Mouse (Mus musculus): Measurements from ENCODE around the gene Pald1.

The Pald1 gene

DNA sequence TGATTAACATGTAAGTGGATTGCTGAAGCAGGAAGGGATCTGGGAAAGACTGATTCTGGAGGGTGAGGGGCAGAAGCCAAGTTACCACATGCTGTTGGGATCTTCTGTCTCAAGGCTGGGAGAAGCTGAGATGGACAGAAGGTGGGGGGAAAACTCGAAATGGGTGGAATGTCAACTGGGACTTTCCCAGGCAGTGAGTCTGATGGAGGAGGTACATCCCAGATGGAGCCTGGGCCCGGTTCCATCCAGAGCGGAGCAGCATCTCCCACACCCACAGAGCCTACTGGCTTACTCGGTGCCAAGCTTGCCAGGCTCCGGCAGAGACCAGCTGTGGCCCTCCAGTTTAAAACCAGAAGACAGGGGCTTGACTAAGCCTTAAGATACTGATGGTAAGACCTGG lies 52.3 kb downstream of the Pald1 start:
- DNase-seq (ENCODE audit: inconsistent ontology term), result peak; percentile 64

GRCm38 (mm10) chr10:61328927-61329326 lies 54.4 kb downstream of the Pald1 start:
- no peak for DNase-seq (ENCODE audit: inconsistent ontology term)

GRCm38 (mm10) chr10:61327545-61327944 lies 55.8 kb downstream of the Pald1 start:
- DNase-seq (ENCODE audit: inconsistent ontology term), result no peak

GRCm38 (mm10) chr10:61325782-61326328 lies 57.5 kb downstream of the Pald1 start:
- DNase-seq (ENCODE audit: inconsistent ontology term), result peak; percentile 70

GRCm38 (mm10) chr10:61324717-61325116 lies 58.6 kb downstream of the Pald1 start:
- no peak for DNase-seq (ENCODE audit: inconsistent ontology term)

DNA sequence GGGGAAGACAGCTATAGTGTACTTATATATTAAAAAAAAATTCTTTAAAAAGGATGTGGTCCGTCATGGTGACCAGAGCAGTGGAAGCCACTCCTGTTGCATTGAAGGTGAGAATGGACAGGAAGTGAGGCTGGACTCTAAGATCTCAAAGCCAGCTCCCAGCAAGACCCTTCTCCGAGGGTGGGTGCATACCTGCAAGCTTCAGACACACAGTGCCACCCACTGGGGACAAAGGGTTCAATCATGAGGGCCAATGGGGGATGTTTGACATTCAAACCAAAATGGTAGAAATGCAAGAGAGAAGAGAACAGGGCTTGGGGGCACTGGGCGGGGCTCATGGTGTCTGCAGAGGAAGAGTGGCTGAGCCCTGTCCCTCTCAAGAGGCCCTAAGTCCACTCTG lies 64.8 kb downstream of the Pald1 start:
- DNase-seq (ENCODE audit: inconsistent ontology term), result no peak

GRCm38 (mm10) chr10:61315324-61315880 lies 67.9 kb downstream of the Pald1 start:
- no peak for DNase-seq (ENCODE audit: inconsistent ontology term)

DNA sequence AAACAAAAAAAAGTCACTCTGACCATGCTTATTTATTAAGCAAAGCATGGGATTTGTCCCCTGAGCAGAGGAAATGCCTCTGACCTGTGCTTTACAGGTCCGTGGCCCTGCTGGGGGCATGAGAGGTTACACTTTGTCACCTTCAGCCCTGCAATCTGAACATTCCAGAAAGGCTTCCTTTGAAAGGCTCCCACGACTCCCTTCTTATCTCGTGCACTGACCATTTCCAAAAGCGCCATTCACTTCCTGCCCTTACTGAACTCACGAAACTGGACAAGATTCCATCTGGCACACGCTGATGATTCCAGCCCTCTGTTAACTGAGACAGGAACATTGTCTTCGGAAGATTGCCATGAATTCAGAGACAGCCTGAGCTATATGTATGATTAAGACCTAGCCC lies 69.6 kb downstream of the Pald1 start:
- no peak for DNase-seq (ENCODE audit: inconsistent ontology term)

DNA sequence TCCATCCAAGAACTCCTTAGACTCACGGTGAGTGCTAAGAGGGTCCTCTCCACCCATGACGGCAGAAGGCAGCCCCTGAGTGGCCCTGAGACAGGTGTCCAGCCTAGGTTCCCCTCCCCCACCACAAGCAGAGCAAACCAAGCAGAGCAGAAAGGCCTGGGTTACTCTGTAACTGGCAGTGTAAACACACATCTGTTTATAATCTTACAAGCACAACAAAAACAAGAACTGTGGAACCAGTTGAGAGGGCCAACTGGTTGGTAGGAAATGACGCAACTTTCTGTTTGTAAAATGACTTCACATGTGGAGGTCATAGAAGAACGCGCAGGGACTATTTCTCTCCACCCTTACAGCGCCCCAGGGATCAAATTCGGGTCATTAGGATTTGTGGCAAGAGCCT lies 70.6 kb downstream of the Pald1 start:
- DNase-seq (ENCODE audit: inconsistent ontology term), result no peak

DNA sequence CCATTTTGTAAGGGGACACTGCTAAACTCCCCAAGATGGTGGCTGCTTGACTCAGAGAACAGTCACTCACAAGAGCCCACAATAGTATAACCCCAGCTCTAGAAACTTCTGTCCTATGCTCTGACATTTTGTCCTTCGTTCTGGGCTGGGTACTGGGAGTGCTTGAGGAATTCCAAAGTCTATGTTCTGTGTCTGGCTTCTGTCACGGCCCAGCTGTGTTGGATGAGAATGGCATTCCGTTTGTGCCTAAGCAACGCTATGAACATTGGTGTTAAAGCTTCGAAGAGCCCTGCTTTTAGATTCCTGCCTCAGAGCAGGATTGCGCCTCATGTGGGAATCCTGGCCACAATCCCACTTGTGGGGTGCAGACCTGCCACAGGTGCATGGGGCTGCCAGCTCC lies 71.2 kb downstream of the Pald1 start:
- DNase-seq (ENCODE audit: inconsistent ontology term), result no peak

GRCm38 (mm10) chr10:61308706-61309320 lies 74.5 kb downstream of the Pald1 start:
- DNase-seq (ENCODE audit: inconsistent ontology term), result no peak

DNA sequence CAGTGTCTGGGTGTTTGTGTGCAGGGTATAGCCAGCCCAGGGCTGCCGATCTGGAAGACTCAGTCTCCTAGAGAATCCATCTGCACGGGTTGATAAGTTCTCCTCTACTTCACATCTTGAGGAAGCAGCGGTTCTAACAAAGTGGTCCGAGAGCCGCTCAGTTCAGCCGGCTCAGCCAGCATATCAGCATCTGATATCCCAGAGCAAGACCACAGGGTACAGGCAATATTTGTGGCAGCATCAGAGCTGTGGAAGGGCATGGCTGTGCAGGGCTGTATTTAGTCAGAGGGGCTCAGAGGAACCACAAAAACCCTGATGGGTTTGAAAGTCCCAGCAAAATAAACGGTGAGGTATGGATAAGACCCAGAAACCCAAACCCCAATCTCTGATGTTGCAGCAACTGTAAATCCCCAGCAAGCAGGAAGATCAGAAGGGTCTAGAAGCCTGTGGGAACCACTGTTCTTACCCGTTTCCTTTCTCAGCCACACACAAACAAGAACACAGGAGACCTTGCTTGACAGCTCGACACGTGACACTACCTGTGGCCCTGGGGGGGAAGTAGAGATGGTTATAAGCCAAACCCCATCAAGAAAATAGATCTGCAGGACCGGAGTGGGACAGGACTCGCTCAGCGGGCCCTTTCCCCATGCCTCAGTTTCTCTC lies 77.3 kb downstream of the Pald1 start:
- DNase-seq (ENCODE audit: inconsistent ontology term), result no peak

GRCm38 (mm10) chr10:61304046-61304445 lies 79.3 kb downstream of the Pald1 start:
- DNase-seq (ENCODE audit: inconsistent ontology term), result no peak

GRCm38 (mm10) chr10:61300996-61301395 lies 82.3 kb downstream of the Pald1 start:
- no peak for DNase-seq (ENCODE audit: inconsistent ontology term)

- DNase-seq (ENCODE audit: inconsistent ontology term), result no peak
Observed at GRCm38 (mm10) chr10:61297477-61297876, 85.9 kb downstream of the Pald1 start, which contains the start of gene Prf1. TSS of gene Prf1 (plus strand) at chr10:61297833.

- no peak for DNase-seq (ENCODE audit: inconsistent ontology term)
Observed at GRCm38 (mm10) chr10:61296713-61297445, 86.5 kb downstream of the Pald1 start.

- DNase-seq (ENCODE audit: inconsistent ontology term), result no peak
Observed at GRCm38 (mm10) chr10:61294242-61294641, 89.1 kb downstream of the Pald1 start.

DNA sequence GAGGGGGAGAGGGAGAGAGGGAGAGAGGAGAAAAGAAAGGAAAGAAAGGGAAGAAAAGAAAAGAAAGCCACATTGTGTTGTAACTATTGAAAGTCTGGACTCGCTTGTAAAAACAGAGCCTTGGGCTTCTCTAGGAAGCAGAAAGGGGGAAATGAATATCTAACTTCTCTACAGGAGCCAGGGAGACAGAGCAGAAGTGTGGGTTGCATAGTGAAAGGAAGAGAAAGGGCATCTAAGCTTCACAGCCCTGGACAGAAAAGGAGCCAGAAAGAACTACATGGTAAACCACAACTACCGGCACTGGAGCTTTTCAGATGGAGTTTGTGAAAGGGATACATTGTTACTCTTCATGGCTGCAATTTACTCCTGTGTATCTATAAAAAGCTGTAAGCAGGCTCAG lies 92.9 kb downstream of the Pald1 start:
- no peak for DNase-seq (ENCODE audit: inconsistent ontology term)

DNA sequence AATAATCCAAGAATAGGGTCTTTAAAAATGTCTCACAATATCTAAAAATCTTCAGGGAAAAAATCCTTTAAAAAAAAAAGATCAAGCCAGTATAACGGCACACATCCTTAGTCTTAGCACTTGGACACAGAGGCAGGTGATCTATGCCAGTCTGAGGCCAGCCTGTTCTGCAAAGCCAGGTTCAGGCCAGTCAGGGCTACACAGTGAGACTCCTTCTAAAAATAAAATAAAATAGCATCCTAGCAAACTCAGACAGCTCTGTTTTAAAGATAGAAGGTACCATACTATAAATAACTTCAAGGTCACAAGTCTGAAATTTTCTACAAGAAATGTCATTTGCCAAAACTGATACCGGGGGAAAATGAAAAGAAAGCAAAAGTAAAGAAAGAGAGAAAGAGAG lies 93.3 kb downstream of the Pald1 start:
- DNase-seq (ENCODE audit: inconsistent ontology term), result no peak

DNA sequence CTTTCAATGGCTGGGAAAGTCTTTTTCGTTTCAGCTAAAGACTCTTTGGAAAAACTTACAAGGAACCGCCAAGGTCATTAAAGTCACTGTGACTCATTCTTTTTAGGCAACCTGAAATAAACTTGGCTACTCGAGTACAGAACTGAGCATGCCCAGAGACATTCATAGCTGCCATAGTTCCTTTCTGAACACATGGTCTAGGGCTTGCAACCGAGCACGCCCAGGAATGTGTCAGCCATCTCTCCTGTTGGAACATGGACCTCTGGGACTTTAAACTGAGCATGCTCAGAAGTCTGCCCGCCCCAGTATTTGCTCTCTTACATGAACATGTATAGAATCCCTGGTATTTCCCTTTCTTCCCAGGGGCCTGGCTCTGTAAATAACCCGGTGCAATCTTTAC lies 97.1 kb downstream of the Pald1 start:
- peak; percentile 7 for DNase-seq (ENCODE audit: inconsistent ontology term)

DNA sequence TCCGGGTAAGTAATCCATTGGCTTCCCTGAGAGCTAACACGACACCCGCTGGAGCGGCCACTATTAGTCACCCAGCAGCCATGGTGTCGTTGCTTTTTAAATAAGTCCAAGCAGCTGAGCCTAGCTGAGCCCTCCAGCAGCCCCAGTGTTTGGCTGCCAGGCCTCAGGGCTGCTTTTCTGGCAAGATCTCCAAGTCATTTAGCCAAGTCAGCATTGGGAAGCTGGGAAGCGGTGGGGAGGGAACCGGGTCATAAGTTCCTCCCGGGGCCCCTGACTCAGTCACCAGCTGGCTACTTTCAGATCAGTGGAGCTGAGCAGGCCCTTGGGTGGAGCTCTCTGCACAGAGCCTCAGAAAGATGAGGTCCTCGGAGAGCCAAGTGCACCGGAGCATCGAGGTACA lies 98.1 kb downstream of the Pald1 start:
- DNase-seq (ENCODE audit: inconsistent ontology term), result peak; percentile 77

GRCm38 (mm10) chr10:61284309-61284708 lies 99.0 kb downstream of the Pald1 start:
- no peak for DNase-seq (ENCODE audit: inconsistent ontology term)
